Mouse (Mus musculus) central nervous system, embryonic 14 days (tissue): ENCODE data around the gene Brox. TPM values are rescaled to one million over a fixed set of nuclear protein-coding genes. Genes with fewer than 3 reads are reported as not detected.

Experiments
- polyA plus RNA-seq: library from polyadenylated mRNA; depleted of rRNA; stranded (reverse); fragments of >200 nt; gene quantifications from 2 replicates; pipeline ENCODE4 v1.2.3, GENCODE M21; 2012; rRNA removed

The Brox gene
- 68.0 and 74.1 TPM in 2 replicates for polyA plus RNA-seq

GRCm38 (mm10) chr1:183296877-183297383 is at the start of gene Brox:
Gene Brox, minus strand, starts transcription at chr1:183297269.

GRCm38 (mm10) chr1:183296465-183296864 is 604 bp downstream of the Brox start, which contains the start of gene Aida:
Gene Aida, plus strand, starts transcription at chr1:183296590.

Other genes with a start within 250 kb of the Brox start
- gene Disp1, start 75.7 kb downstream of the Brox start, polyA plus RNA-seq, result 11.6 and 14.3 TPM in 2 replicates
- 76.9 and 82.0 TPM in 2 replicates for gene Aida, start 679 bp downstream of the Brox start, polyA plus RNA-seq
- 105 and 112 TPM in 2 replicates for gene Mia3, start 72.3 kb upstream of the Brox start, polyA plus RNA-seq
- 30.9 and 35.3 TPM in 2 replicates for gene Taf1a, start 91.7 kb upstream of the Brox start, polyA plus RNA-seq
- 0.85 and 1.5 TPM in 2 replicates for gene Hhipl2, start 120.9 kb upstream of the Brox start, polyA plus RNA-seq